Mouse (Mus musculus) cerebellum, adult 2 months (tissue): Measurements from ENCODE around the gene Rbak.

ENCODE experiments used
- CTCF ChIP-seq: fragments of 200-500 bp; IDR thresholded peaks from 2 replicates; pipeline ENCODE4 v1.5.1; 2011; ENCODE audit warnings: low read depth, mild to moderate bottlenecking, control low read depth, low read length, moderate library complexity, borderline replicate concordance; ENCODE audit not compliant: insufficient read depth
- POLR2A ChIP-seq: fragments of 200-500 bp; IDR thresholded peaks from 2 replicates; pipeline ENCODE4 v1.6.1; 2011; ENCODE audit warnings: low read length, control low read depth, borderline replicate concordance; ENCODE audit not compliant: insufficient read depth

GRCm38 (mm10) chr5:143147481-143147880 lies 33.1 kb downstream of the Rbak start, which contains the start of gene Olfr718-ps1:
- TF ChIP-seq CTCF (no peak), POLR2A (no peak)
